Mouse (Mus musculus) thymus, postnatal 4 days (tissue): ENCODE results near the gene Mrps23.
A peak's percentile ranks its signal among the peaks of the same experiment; 100 is the strongest.

Source experiments
- DNase-seq: peaks from one replicate; pipeline ENCODE4 v3.0.0; 2021

The Mrps23 gene

DNA sequence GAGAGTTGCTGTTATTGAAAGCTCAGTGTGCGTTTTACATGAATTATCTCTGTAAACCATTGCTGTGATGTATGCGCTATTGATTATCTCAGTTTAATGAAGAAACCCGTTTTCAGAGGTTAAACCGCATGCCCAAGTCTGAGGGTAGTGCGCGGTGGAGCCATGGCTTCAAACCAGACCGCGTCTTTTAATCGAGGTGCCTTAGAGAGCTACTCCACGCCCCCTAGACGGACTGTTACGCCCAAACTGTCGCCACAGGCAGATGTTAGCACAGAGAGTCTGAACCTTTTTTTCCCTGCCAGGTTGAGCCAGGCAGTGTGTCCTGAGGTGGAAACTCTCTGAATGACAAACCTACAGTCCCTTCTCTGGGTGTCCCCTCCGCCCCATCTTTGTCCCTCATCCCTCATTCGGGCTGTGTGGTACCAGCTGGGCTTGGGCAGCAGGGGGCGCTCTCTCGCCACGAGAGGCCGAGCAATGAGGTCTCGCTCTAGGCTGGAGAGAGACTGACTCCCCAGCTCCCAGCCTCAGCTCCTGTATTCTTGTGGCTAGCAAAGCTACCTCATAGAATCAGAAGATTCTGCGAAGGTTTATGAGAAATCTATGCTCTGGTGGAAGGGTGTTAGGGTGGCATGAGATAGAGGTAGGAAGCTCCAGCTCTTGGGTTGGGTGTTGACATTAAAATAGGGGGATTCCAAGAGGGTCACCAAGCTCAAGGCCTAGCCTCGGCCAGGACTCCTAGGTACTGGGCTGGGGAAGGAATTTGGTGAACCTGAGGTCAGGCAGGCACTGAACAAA is 48.0 kb downstream of the Mrps23 start:
- peak; percentile 95 for DNase-seq

DNA sequence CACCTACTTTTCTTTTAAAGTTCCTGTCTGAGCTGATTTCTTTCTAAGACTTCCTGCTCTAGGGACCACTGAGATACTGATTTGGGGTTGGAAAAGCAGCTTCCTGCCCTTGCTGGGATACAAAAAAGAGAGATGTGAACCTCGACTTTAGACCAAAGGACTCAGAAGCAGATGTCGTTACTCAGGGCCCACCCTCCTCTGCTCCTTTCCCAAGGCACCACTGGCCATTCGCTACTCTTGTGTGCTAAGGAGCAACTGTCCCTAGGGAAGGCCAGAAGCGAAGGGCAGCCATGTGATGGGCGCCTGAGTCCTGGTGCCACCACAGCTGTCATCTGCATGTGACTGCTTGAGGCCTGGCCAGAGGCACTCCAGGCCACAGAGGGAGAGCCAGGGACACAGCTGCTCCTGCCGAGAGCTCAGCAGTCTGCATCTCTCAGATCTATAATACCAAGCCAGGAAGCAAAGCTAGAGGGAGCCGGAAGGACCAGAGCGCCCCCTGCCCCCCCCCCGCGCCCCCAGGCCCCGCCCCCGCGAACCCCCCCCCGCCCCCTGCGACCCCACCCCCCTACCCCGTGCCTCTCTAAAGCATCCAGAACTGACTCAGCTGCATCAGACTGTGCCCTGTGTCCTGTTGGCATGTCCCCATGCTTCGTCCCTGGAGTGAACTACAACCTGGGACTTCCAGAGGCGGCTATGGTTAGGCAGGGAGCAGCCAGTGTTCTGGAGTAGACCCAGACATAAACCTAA is 48.8 kb downstream of the Mrps23 start:
- no peak for DNase-seq

DNA sequence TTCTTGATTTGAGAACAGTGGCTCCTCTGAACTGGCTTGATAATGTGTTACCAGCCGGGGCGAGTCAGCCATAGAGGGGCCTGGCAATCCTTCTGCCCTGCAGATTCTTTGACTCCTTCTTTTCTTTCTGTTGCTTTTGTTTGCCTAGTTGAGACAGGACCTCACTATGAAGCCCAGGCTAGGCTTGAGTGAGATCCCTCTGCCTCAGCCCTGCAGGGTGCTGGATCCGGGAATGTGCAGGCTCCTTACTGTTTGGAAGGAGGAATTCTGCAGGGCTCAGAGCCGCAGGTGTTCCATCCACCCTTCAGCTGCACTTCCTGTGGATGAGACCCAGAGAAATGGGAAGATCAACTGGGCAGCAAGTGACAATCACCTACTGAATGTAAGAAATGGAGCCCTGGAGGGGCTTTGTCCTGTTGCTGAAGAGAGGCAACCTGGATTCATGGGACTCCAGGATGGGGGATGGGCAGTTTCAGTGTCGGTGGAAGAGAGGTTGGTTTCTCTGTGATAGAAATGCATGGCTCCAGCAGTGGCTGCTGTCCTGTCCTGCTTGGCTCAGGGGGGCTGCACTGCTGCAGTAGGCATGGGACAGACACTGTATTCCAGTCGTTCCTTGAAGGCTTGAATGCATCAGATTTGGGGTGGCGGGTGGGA is 49.5 kb downstream of the Mrps23 start:
- no peak for DNase-seq

DNA sequence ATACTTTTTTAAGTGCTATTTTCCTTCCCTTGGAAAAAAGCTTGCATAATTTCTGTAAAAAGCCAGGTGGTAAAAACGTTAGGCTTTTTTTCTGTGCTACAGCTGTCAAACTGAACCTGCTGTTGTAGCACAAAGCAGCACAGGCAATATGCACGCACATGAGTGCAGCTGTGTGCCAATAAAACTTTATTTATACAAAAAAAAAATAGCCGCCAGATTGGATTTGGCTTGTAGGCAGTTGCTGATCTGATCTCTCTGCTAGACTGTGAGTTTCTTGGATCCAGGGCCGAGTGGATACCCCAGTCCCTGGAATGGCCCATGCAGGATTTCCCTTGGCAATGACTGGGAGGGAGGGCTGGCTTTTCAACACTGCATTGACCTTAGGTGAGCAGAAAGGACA is 53.5 kb downstream of the Mrps23 start:
- DNase-seq, result no peak

DNA sequence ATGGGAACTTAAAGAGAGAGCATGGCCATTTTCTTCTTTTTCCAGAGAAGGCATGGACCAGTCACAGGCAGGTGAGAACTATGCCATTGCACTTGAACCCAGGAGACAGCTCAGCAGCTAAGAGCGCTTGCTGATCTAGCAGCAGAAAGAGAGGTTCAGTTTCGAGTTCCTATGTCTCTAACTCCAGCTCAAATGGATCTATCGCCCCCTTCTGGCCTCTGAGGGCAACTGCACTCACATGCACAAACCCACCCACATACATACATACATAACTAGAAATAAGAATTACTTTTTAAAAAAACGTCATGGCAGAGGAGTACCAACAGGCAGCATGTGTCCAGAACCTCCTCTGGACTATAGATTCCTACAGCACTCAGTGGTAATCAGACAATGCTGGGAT is 54.0 kb downstream of the Mrps23 start:
- DNase-seq, result no peak

DNA sequence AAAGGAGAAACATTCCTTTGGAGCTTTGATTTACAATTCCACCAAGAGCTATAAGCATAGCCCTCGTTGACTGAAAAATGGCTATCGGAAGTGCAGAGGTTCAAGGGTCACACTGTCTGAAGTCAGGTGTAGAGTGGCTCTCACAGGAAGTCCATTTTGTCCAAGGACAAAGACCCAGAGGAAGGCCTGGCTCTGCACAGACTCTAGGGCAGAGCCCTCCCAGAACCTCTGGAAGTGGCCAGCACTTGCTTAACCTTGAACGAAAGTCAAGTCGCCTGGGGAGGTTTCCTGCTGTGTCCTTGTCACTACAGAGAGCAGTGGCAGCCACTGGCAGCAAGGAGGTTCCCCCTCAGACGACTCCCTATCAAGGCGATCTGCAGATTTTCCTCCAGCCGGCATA is 56.3 kb downstream of the Mrps23 start:
- no peak for DNase-seq
